ENCODE assay signal across 24 mouse cellular contexts in genomic region chr3:153193025-153193424, GRCm38 (mm10).
DNase-seq lines count a peak whose midpoint lies in the region; TF ChIP-seq lines count a peak whose summit lies in the region.
"Had no signal": no experiment of that assay in that cellular context is flagged by ENCODE, and none has a peak within 500 bp of the region (broad histone marks: within the 10 kb centered on the region; RNA-seq: fewer than 3 reads in every experiment).

No protein-coding gene starts in this region.

- intact Hi-C loops in heart, adult 2 months (cut with DNase I) = no loop called here

- no peaks in the 10 kb centered on the region for H3K27me3 ChIP-seq in heart, adult 2 months (ENCODE audit: control insufficient read depth, insufficient read depth, low read length)
- H3K27me3 ChIP-seq: CH12.LX; embryonic facial prominence, embryonic 13.5 days; embryonic facial prominence, embryonic 15.5 days; forebrain, embryonic 12.5 days; Patski had no signal

- H3K79me2 ChIP-seq in heart, adult 2 months (replicated peaks; ENCODE audit: control insufficient read depth, insufficient read depth, low read length) = no peaks in the 10 kb centered on the region

- H3K36me3 ChIP-seq in heart, adult 2 months (ENCODE audit: control insufficient read depth, insufficient read depth, low read length) = no peaks in the 10 kb centered on the region
- H3K36me3 ChIP-seq: embryonic facial prominence, embryonic 13.5 days; embryonic facial prominence, embryonic 15.5 days; forebrain, embryonic 10.5 days; forebrain, embryonic 12.5 days had no signal

- TF ChIP-seq EP300 in heart, adult 2 months (IDR thresholded peaks at IDR 0.05; ENCODE audit: insufficient read depth, low read depth, low read length) = no peak

- WGBS in heart, adult 2 months = 79% methylated on average over 7 of the region's 7 CpGs

- H3K27ac ChIP-seq in heart, adult 2 months = no peak overlapping the region
- H3K27ac ChIP-seq: embryonic facial prominence, embryonic 13.5 days; embryonic facial prominence, embryonic 15.5 days; forebrain, embryonic 10.5 days; forebrain, embryonic 12.5 days had no signal

- TF ChIP-seq CTCF in heart, adult 2 months (IDR thresholded peaks at IDR 0.05) = no peak

- H3K4me3 ChIP-seq in heart, adult 2 months = no peak overlapping the region
- H3K4me3 ChIP-seq: embryonic facial prominence, embryonic 13.5 days; embryonic facial prominence, embryonic 15.5 days; erythroblast, embryonic 14.5 days; forebrain, embryonic 10.5 days; forebrain, embryonic 12.5 days had no signal

- TF ChIP-seq POLR2A in heart, adult 2 months (IDR thresholded peaks at IDR 0.05; ENCODE audit: insufficient read depth, low read depth, low read length) = no peak

- H3K4me1 ChIP-seq in heart, adult 2 months (ENCODE audit: control insufficient read depth, insufficient read depth, low read length) = no peaks in the 10 kb centered on the region
- H3K4me1 ChIP-seq: embryonic facial prominence, embryonic 13.5 days; embryonic facial prominence, embryonic 15.5 days; forebrain, embryonic 12.5 days had no signal

- H3K9ac ChIP-seq in heart, adult 2 months (ENCODE audit: low read depth, low read length) = no peak overlapping the region
- H3K9ac ChIP-seq: embryonic facial prominence, embryonic 13.5 days; embryonic facial prominence, embryonic 15.5 days; forebrain, embryonic 12.5 days; forebrain, postnatal 0 days had no signal

- peak; percentile 10 for DNase-seq in embryo, embryonic 10.5 days (ENCODE audit: low spot score)
- DNase-seq in embryo, embryonic 9.5 days (ENCODE audit: extremely low spot score) = no peak
- peak; percentile 35 for DNase-seq in heart, adult 11 months
- DNase-seq in heart, adult 2 months = no peak
- peak; percentile 27 for DNase-seq in right cerebral cortex, adult 18-20 months
- no peak for DNase-seq in right cerebral cortex, postnatal 10 days (ENCODE audit: low spot score in 2 of 2)
- DNase-seq: adrenal gland, adult 2 months; adrenal gland, postnatal 10 days; adrenal gland, postnatal 25 days; B cell, adult 2 months; cerebellum, adult 11 months; cerebellum, adult 18-20 months; cerebellum, adult 8-10 months; cerebellum, adult 9-11 months; cerebellum, postnatal 14 days; cerebellum, postnatal 36 days; forebrain, postnatal 0 days had no signal

Comparison
In these comparisons a context has a peak if more than half of its experiments do, and no peak if none do; other contexts are left out.
1. DNase-seq: peak in embryo, embryonic 10.5 days (single experiment), heart, adult 11 months (single experiment) and right cerebral cortex, adult 18-20 months (single experiment); none in embryo, embryonic 9.5 days (single experiment), heart, adult 2 months (0 of 2) and right cerebral cortex, postnatal 10 days (0 of 2).